Mouse (Mus musculus): ENCODE measurements around the gene 4933402E13Rik. TPM values are rescaled to one million over a fixed set of nuclear protein-coding genes. Genes with fewer than 3 reads are reported as not detected.

4933402E13Rik gene
- 5.1 and 8.5 TPM in 2 replicates for polyA plus RNA-seq (2012; rRNA removed)

DNA sequence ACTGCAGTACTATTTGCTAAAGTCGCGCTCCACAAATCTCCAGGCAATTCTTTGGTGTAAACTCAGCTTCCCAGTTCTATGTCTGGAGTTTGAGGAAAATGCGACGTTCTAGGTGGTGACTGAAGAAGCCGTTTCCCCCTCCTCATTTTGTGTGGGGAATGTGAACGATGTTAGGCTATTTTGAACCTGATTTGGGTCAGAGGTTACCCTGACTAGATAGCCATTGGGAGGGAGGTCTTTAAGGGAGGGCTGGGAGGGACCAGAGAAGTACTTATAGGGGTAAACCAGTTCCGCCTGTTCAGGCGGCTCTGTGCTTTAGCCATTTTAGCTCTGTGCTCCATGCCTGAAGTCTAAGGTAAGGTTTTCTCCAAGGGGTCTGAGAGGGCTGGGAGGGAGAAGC is at the start of gene 4933402E13Rik:
Gene 4933402E13Rik (plus strand): TSS at position 301 of the 400 bp plus-strand sequence.
- Histone ChIP-seq H3K4me1 (ENCODE audit: control insufficient read depth, insufficient read depth, low read length) (no peaks in the 10 kb centered on the region; the same call in 1 of the 2 replicates), H3K27me3 (ENCODE audit: control insufficient read depth, insufficient read depth, low read length) (no peaks in the 10 kb centered on the region), H3K4me3 (ENCODE audit: control insufficient read depth, low read depth, low read length) (no peak within 1 kb of the TSS), H3K27ac (ENCODE audit: control insufficient read depth, insufficient read depth, low read depth, low read length) (no peak within 1 kb of the TSS), H3K36me3 (ENCODE audit: control insufficient read depth, insufficient read depth, low read length) (no peaks in the 10 kb centered on the region)
- no peak for TF ChIP-seq POLR2A (IDR thresholded peaks at IDR 0.05; ENCODE audit: control insufficient read depth, low read depth, low read length)
- no peak for TF ChIP-seq CTCF (IDR thresholded peaks at IDR 0.05; ENCODE audit: control insufficient read depth, insufficient read depth, insufficient replicate concordance, low read depth, low read length)

Other genes starting within 250 kb of the 4933402E13Rik start
- 0.94 and 1.9 TPM in 2 replicates for gene 4931400O07Rik, start 184.5 kb downstream of the 4933402E13Rik start, polyA plus RNA-seq (2012; rRNA removed)